Mouse (Mus musculus) spleen, postnatal 10 days (tissue): ENCODE data around the gene D1Ertd622e.

Experiments used
- DNase-seq, 2 experiments: peaks; one replicate each; pipeline ENCODE4 v3.0.0; 2021 to 2022; ENCODE audit warnings: low spot score in 2 of 2

D1Ertd622e gene

GRCm38 (mm10) chr1:97661406-97662241, at the start of gene D1Ertd622e:
TSS of gene D1Ertd622e (minus strand) at chr1:97662074.
- DNase-seq = peak; percentile 80

DNA sequence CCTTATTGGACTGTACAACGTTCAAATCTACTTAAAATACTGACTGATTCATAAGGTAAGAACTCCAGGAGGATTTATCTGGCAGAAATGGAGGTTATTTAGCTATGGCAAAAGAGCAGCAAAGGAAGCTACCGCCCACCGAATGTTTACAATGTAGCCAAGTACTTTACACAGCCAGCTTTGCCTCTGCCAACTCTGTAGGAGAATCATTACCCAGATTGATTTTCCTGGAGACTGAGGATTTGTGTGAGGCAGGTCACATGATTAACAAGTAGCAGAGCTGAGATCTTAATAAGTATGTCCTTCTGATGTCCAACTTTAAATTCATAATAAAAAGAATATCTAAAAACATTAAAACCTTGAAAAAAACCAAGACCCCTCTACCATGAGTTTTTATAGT, 48.6 kb upstream of the D1Ertd622e start:
- DNase-seq = no peak

DNA sequence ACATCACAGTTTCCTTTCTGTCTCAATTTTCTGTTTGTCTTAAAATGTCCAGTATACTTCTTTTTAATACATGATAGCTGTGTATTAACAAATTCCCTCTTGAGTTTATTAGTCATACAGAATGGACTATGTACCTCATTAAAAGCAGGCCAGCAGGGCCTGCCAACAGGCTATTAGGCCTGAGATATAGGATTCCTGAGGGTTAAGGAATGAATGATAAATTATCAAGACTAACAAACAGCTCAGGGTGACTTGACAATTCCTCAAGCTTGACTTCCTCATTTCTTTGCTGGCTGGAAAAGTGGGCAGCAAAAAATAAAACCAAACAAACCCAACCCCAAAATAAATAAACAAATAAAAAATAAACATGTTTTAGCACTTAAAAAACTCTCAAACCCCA, 43.5 kb upstream of the D1Ertd622e start:
- DNase-seq = no peak

- no peak for DNase-seq
Measured at GRCm38 (mm10) chr1:97704646-97705045, 42.8 kb upstream of the D1Ertd622e start.

- no peak for DNase-seq
Measured at GRCm38 (mm10) chr1:97698956-97699570, 37.2 kb upstream of the D1Ertd622e start.

GRCm38 (mm10) chr1:97697273-97697672, 35.4 kb upstream of the D1Ertd622e start:
- no peak for DNase-seq

GRCm38 (mm10) chr1:97693825-97694224, 32.0 kb upstream of the D1Ertd622e start:
- no peak for DNase-seq

DNA sequence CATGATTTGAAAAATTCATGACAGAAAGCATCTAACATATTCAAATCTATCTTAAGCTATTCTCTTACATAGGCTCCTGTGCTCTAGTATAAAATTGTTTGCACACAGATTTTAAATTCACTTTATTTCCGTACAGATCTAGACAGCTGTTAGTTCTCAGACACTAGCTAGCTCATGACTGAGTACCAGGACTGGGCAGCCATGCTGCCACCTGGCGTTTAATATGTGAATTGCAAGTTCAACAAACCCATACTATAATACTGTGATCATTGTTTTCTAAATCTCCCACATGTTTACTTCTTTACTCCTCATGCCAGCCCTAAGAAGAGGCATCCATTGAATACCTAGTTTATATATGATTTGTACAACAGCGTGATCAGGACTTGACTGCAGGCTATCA, 26.9 kb upstream of the D1Ertd622e start:
- peak; percentile 25 to 68 for DNase-seq

DNA sequence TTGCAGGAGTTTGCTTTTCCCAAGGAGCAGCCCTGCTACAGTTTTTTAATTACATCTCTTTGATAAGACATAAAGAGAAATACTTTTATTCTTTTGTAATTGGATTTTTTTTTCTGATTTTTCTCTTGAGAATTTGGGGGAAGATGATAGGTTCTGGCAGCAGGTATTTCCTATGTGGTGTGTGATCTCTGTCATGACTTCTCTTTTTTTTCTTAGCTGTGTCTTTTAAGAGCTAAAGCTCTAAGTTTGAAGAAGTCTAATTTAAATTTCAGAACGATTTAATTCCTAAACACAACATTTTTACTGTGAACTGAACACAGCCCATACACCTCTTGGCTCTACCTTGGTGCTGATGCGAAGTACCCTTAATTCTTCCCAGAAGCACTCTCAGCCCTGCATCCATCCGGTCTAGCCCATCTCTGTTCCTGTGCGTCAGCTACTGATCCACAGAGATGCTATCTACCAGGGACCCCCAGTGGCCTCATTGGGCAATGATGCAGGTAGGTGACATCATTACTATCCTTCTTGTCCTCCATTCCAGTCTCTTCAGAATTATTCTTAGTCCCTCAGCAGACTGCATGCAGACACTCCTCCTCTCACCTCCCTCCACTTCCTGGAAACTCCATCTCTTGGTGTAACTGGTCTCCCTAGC, 14.8 kb upstream of the D1Ertd622e start:
- DNase-seq = no peak

DNA sequence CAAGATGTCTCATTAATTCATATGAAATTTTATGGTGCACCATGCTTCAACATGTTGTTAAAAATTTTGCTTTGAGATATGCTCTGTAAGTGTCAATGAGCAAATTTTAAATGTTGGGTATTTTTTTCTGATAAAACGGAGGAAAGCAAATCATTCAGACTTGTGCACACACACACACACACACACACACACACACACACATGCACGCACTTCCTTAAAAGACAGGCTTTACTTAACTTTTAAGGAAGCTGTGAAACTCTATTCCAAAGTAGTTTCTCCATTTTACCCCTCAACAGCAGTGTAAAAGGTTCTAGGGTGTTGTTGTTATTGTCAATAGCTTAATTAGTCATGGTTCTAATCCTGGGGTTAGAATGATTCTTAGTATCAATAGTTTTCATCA, 14.2 kb upstream of the D1Ertd622e start:
- DNase-seq = no peak

DNA sequence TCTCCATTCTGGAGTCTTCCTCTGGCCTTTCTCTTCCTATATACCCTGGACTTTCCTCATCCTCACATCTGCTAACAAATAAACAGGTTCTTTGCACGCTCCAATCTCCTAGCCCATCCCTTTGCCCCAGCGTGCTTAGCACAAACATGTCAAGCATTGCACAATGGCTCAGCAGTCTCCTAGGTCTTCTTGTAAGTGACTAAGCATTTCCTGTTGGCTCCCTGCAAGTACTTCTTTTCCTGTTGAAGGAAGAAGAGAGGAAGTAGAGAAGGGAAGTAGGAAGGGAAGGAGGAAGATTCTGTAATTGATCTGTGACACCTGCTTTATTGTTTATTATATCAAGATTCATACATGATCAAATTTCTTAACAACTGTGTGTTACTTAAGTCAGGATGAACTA, 11.0 kb upstream of the D1Ertd622e start:
- no peak for DNase-seq

DNA sequence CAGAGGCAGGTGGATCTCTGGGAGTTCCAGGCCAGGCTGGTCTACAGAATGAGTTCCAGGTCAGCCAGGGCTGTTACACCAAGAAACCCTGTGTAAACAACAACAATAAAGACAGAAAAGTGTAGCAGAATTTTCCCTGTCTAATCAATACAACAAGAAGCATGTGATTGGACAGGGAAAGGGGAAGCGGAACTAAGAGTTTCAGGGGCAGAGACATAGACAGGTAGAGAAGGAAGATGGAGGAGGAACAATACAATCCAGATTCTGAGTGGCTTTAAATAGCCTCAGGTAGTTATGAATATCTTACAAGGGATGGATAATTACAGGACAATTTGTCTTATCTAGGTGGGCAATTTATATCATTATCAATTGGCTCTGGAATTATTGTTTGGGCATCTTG, 5.4 kb upstream of the D1Ertd622e start:
- DNase-seq = no peak

GRCm38 (mm10) chr1:97662324-97662723, 450 bp upstream of the D1Ertd622e start:
- DNase-seq = peak in 1 of 2 experiments; percentile 21

GRCm38 (mm10) chr1:97660687-97661405, 1.0 kb downstream of the D1Ertd622e start:
- DNase-seq = peak; percentile 87 to 93

- DNase-seq = peak in 1 of 2 experiments; percentile 32
Measured at GRCm38 (mm10) chr1:97659405-97659804, 2.5 kb downstream of the D1Ertd622e start.

- no peak for DNase-seq
Measured at GRCm38 (mm10) chr1:97657786-97658185, 4.1 kb downstream of the D1Ertd622e start.

DNA sequence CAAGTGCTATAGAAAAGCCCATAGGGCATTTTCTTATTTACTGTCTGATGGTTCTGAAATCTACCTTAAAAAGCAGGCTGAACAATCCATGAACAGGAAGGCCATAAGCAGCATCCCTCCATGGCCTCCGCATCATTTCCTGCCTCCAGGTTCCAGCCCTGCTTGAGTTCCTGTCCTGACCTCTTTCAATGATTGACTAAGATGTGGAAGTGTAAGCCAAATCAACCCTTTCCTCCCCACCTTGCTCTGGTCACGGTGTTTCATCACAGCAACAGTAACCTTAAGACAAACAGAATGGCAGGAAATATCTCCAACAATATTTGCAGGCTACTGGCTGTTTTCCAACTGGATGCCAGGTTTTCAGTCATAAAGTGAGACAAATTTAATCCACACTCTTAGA, 4.7 kb downstream of the D1Ertd622e start:
- DNase-seq = no peak

- DNase-seq = no peak
Measured at GRCm38 (mm10) chr1:97654397-97654975, 7.4 kb downstream of the D1Ertd622e start.

DNA sequence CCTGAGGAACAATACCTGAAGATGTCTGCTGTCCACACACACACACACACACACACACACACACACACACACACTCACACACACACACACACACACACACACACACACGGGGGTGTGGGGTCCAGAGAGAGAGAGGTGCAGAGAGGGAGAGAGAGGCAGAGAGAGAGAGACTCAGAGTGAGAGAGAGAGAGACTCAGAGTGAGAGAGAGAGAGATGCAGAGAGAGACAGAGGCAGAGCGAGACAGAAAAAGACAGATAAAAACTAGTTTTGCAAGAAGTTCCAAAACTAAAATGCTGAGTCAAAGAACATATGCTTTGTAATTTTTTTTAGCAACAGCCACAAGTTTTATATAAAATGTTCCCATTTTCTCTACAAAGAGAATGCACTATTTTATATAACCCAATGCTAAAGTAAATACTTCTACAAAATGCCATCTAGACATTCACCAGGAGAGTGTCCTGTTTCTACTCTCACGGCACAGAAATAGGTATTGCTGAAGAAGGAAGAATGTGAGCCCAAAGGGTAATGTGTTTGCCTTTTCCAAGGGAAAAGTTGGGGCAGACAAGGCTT, 11.2 kb downstream of the D1Ertd622e start:
- no peak for DNase-seq

GRCm38 (mm10) chr1:97650072-97650471, 11.8 kb downstream of the D1Ertd622e start:
- no peak for DNase-seq

- peak in 1 of 2 experiments; percentile 58 for DNase-seq
Measured at GRCm38 (mm10) chr1:97647037-97647436, 14.8 kb downstream of the D1Ertd622e start.
